Mouse (Mus musculus) intestine, embryonic 14.5 days (tissue): ENCODE data around the gene Fam78a. TPM values are rescaled to one million over a fixed set of nuclear protein-coding genes. Genes with fewer than 3 reads are reported as not detected.
A peak's percentile ranks its signal among the peaks of the same experiment; 100 is the strongest.

ENCODE experiments used
- ATAC-seq: fragments of 200-750 bp; cut with Nextera tagmentation; replicated peaks from 2 replicates; pipeline ENCODE4 v1.8.0; 2017; ENCODE audit warnings: low read depth, moderate number of reproducible peaks, moderate TSS enrichment, moderate library complexity; ENCODE audit not compliant: low FRiP score, low TSS enrichment
- DNase-seq: peaks from one replicate; pipeline ENCODE4 v3.0.0-alpha.2; 2018; ENCODE audit warnings: low spot score
- H3K27ac ChIP-seq: fragments of 300-500 bp; sonication (generic); 2 replicates; pipeline ENCODE4 v1.5.1; 2014; ENCODE audit warnings: low read depth, mild to moderate bottlenecking, control low read depth
- H3K27me3 ChIP-seq: fragments of 300-500 bp; sonication (generic); replicated peaks from 2 replicates; pipeline ENCODE4 v1.6.1; 2014; ENCODE audit warnings: low read length, control low read depth; ENCODE audit not compliant: control insufficient read depth, insufficient read depth
- H3K36me3 ChIP-seq: fragments of 300-500 bp; sonication (generic); 2 replicates; pipeline ENCODE4 v1.6.1; 2014; ENCODE audit warnings: low read length, control low read depth; ENCODE audit not compliant: control insufficient read depth, insufficient read depth
- H3K4me1 ChIP-seq: fragments of 300-500 bp; sonication (generic); replicated peaks from 2 replicates; pipeline ENCODE4 v1.6.1; 2014; ENCODE audit warnings: low read length, control low read depth, mixed read lengths; ENCODE audit not compliant: control insufficient read depth, insufficient read depth
- H3K4me2 ChIP-seq: fragments of 300-500 bp; sonication (generic); 2 replicates; pipeline ENCODE4 v1.6.1; 2014; ENCODE audit warnings: low read length
- H3K4me3 ChIP-seq: fragments of 300-500 bp; sonication (generic); 2 replicates; pipeline ENCODE4 v1.5.1; 2014; ENCODE audit warnings: low read depth, low read length, control low read depth, mixed read lengths
- H3K9ac ChIP-seq: fragments of 300-500 bp; sonication (generic); 2 replicates; pipeline ENCODE4 v1.6.1; 2014; ENCODE audit warnings: mild to moderate bottlenecking, low read length
- H3K9me3 ChIP-seq: fragments of 300-500 bp; sonication (generic); 2 replicates; pipeline ENCODE4 v1.6.1; 2016; ENCODE audit warnings: low read length, control low read depth; ENCODE audit not compliant: control insufficient read depth
- WGBS: fragments of 180-500 bp; shearing (Covaris S2); extraction: QIAGEN DNeasy Blood & Tissue Kit; methylation state at CpG from one replicate; pipeline ENCODE4 v1.1.7; 2014; 5-methylcytosine and 5-hydroxymethylcytosine counted together
- polyA plus RNA-seq: library from polyadenylated mRNA; unstranded; fragments of >200 nt; fragmentation: Nextera tagmentation; extraction: Ambion mirVana; gene quantifications from 2 replicates; pipeline ENCODE4 v1.2.1, GENCODE M21; 2014

The Fam78a gene
- polyA plus RNA-seq, 1 experiment from 2014 or later = 1.7 TPM

DNA sequence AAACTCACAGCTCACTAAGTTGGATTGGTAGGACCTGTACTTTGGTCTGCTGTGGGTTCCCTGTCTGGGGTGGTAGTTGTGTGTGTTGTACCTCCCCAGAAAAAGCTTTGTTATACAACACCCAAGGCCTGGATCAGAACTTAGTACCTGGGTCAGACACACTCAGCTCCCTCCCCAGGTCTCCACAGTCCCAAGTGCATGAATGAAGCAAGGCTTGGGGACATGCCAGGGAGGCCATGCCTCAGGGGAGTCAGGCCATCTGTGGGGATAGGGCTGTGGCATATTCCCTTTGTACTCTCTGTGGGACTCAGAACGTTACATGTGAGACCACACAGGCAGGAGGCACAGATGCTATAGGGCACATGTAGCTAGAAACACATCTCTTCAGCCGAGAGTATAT, 5.5 kb upstream of the Fam78a start:
- Histone ChIP-seq H3K4me2 (no peak overlapping the region), H3K27ac (no peak overlapping the region), H3K9me3 (no peaks in the 10 kb centered on the region), H3K4me3 (no peak overlapping the region), H3K36me3 (no peaks in the 10 kb centered on the region), H3K9ac (no peak overlapping the region), H3K4me1 (no peaks in the 10 kb centered on the region), H3K27me3 (peaks cover 37% of the 10 kb centered on the region)
- WGBS = 83% methylated on average over 2 of the region's 2 CpGs
- DNase-seq = no peak
- no peak for ATAC-seq

DNA sequence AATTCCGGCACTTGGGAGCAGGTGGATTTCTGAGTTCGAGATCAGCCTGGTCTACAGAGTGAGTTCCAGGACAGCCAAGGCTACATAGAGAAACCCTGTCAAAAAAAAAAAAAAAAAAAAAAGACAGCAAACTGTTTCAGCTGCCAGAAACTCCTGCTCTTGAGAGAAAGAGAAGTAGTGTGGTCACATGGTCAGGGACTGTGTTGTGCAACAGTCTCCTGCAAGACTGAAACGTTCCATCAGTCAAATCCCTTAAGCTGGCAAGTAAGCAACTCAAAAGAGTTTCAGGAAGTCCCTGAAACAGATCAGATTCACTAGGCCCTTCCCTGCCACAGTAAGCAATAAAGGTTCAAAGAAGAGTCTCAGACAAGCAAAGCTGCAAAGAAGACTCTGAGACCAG, 4.9 kb upstream of the Fam78a start:
- DNase-seq (no peak), ATAC-seq (no peak)
- Histone ChIP-seq H3K9me3 (no peaks in the 10 kb centered on the region), H3K4me1 (no peaks in the 10 kb centered on the region), H3K36me3 (no peaks in the 10 kb centered on the region), H3K27ac (no peak overlapping the region), H3K4me3 (no peak overlapping the region), H3K4me2 (no peak overlapping the region), H3K9ac (no peak overlapping the region), H3K27me3 (peaks cover 41% of the 10 kb centered on the region)
- 74% methylated on average over 3 of the region's 3 CpGs for WGBS

DNA sequence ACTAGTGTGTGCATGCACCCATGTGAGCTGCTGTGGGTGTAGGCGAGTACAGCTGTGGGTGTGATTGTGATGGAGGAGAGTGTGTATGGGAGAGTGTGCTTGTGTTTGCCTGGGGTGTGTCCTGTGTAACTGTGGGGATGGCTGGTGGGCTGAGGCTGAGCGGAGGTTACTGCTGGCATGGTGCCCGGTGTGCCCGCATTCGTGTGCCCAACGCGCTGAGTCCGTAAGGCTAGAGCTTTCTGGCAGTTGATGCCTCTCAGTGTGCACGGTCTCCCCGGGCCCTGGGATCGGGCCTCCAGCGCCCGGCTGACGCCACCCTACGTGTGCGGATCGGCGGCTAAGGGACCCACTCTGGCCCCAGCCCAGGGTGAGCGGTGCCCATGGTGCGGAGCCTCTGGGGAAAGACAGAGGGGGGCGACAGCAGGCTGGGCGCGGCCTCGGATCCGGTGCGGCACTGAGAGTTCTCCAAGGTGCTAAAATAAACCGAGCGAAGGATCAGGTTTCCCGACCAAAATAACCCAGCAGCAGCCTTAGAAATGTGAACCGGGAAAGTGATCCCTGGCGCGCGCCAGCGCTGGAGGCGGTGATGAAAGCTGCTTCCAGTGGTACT, 3.8 kb upstream of the Fam78a start:
- Histone ChIP-seq H3K36me3 (no peaks in the 10 kb centered on the region), H3K27ac (no peak overlapping the region), H3K27me3 (peaks cover 48% of the 10 kb centered on the region), H3K4me1 (0 out of 2 replicates have a peak, but pooled peaks cover 5% of the 10 kb centered on the region), H3K4me2 (peak overlapping the region; percentile 42), H3K4me3 (0 out of 2 replicates have a peak overlapping the region, but pooled peaks have one; percentile 15), H3K9ac (no peak overlapping the region), H3K9me3 (no peaks in the 10 kb centered on the region)
- ATAC-seq (no peak), DNase-seq (no peak)
- 7% methylated on average over 35 of the region's 35 CpGs for WGBS

DNA sequence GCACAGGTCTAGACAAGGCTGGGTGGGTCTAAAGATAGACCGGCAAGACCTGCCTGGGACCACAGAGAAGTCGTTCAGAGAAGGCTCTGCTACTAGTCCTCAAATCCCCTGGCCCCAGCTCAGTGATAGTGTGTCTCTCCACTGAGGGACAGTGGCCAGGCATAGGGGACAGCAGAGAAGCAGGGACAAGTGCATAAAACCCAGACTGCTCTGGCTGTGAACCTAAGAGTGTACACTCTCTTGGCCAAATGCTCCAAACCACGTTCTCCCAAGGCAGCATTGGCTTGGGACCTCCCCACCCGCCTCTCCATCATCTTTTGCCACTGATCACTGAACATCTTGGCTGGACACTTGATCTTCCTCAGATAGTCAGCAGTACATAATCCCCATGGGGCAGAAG, 2.9 kb upstream of the Fam78a start:
- H3K36me3 ChIP-seq = no peaks in the 10 kb centered on the region
- no peak for DNase-seq
- peaks cover 57% of the 10 kb centered on the region for H3K27me3 ChIP-seq
- H3K4me2 ChIP-seq = no peak overlapping the region
- no peak overlapping the region for H3K4me3 ChIP-seq
- 64% methylated on average over 4 of the region's 4 CpGs for WGBS
- no peak for ATAC-seq
- H3K9me3 ChIP-seq = no peaks in the 10 kb centered on the region
- H3K27ac ChIP-seq = no peak overlapping the region
- 0 out of 2 replicates have a peak, but pooled peaks cover 5% of the 10 kb centered on the region for H3K4me1 ChIP-seq
- H3K9ac ChIP-seq = no peak overlapping the region

DNA sequence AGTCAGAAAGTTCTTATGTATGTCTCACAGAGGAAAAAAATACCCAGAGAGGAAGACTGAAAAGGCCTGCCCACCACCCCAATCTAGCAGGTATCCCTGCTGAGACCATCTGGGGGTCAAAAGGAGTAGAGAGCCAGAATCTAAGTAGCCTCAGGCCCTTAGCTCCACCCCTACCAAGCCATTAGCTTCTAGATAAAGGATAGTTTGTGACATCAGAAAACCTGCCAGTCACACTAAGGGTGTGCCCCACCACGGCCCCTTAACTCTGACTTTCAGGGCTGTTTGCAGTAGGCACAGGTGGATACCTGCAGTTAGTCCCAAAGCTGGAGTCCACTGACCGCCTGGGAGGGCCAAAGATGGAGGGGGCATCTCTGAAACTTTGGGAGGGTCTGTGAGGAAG, 574 bp upstream of the Fam78a start:
- H3K4me3 ChIP-seq = no peak overlapping the region
- no peak overlapping the region for H3K9ac ChIP-seq
- H3K4me1 ChIP-seq = 0 out of 2 replicates have a peak, but pooled peaks cover 5% of the 10 kb centered on the region
- H3K27ac ChIP-seq = no peak overlapping the region
- H3K9me3 ChIP-seq = no peaks in the 10 kb centered on the region
- H3K36me3 ChIP-seq = no peaks in the 10 kb centered on the region
- 73% methylated on average over 2 of the region's 2 CpGs for WGBS
- no peak overlapping the region for H3K4me2 ChIP-seq
- DNase-seq (no peak), ATAC-seq (no peak)
- peaks cover 66% of the 10 kb centered on the region for H3K27me3 ChIP-seq

DNA sequence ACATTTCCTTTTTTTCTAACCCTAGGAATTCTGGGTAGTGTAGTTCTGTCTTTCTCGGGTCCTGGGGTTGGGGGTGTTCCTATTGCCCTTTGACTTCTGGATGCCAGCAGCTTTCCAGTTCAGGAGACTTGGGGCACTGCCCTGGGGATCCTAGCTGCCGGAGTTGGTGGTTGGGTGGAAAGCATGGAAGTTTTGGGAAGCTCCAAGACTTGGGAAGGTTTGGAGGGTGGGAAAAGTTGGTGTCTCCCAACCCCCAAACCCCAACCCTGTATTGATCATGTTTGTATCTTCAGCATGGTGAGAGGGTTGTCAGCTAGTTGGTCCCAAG, 179 bp upstream of the Fam78a start:
- Histone ChIP-seq H3K36me3 (no peaks in the 10 kb centered on the region), H3K27me3 (peaks cover 66% of the 10 kb centered on the region), H3K9ac (no peak overlapping the region), H3K27ac (no peak overlapping the region), H3K4me2 (peak overlapping the region; percentile 100), H3K9me3 (no peaks in the 10 kb centered on the region), H3K4me1 (0 out of 2 replicates have a peak, but pooled peaks cover 5% of the 10 kb centered on the region), H3K4me3 (peak overlapping the region; percentile 55)
- WGBS = 26% methylated on average over 2 of the region's 2 CpGs
- no peak for DNase-seq
- ATAC-seq = no peak

DNA sequence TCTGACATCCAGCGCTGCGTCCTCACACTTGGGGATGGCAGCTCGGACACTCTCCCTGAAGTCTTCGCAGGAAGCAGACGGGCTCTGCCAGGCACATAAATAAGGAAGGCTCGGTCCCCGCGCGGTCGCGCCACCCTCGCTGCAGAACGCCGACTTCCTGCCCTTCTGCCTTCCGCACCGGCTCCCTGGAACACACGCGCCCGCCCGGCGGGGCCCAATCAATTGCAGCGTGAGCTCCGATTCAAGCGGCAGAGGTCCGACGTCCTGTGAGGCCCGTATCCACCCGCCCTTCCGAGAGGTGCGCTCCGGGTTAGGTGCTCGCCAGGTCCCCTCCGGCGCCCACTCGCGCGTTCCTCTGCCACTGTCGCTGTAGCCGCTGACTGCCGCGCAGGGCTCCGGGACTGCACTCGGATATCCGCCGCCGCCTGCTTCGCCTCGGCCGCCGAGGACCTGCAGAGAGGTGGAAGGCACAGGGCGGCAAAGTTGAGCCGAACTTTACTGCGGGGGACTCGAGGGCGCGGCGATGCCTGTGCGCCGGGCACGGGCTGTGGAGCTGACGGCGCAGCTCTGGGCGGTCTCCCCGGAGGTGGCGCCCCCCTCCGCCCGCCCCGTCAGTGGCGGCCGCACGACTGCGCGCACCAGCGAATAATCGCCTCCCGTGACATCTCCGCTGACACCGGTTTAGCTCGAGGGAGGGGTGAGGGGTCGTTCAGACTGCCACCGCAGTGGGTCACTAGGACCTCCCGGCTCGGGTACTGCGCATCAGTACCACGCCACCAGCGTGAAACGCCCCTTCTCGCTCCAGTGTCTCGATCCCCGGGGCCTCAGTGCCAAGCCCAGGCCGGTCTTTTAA, 1.3 kb downstream of the Fam78a start:
- Histone ChIP-seq H3K27ac (no peak overlapping the region), H3K4me3 (peak overlapping the region; percentile 55), H3K36me3 (no peaks in the 10 kb centered on the region), H3K27me3 (peaks cover 56% of the 10 kb centered on the region), H3K4me2 (peak overlapping the region; percentile 100), H3K4me1 (0 out of 2 replicates have a peak, but pooled peaks cover 5% of the 10 kb centered on the region), H3K9ac (peak overlapping the region; percentile 33), H3K9me3 (no peaks in the 10 kb centered on the region)
- ATAC-seq = no peak
- peak; percentile 74 for DNase-seq
- WGBS = under 1% methylated on average over 88 of the region's 91 CpGs

DNA sequence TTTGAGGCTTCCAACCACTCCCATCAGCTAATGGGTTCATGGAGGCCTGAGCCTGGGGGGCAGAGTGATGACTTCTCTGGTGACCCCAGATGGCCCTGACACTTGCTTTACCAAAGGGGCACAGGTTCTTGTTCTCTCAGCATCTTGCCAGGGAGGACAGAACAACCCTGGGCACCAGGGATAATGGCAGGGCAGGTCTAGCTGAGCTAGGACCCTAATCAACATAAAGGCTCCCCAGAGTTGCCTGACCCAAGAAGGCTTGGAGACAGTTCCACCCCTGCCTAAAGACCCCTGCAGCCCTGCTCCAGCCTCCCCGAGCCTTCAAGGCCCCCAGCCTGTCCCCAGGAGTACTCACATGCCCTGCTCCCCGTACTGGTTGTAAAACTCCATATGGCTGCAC, 2.4 kb downstream of the Fam78a start:
- Histone ChIP-seq H3K9me3 (no peaks in the 10 kb centered on the region), H3K27me3 (peaks cover 45% of the 10 kb centered on the region), H3K4me3 (peak overlapping the region; percentile 55; the same call in 1 of the 2 replicates), H3K9ac (no peak overlapping the region), H3K36me3 (no peaks in the 10 kb centered on the region), H3K4me1 (0 out of 2 replicates have a peak, but pooled peaks cover 5% of the 10 kb centered on the region), H3K27ac (no peak overlapping the region), H3K4me2 (peak overlapping the region; percentile 100)
- WGBS = 24% methylated on average over 2 of the region's 2 CpGs
- ATAC-seq = no peak
- DNase-seq = no peak
